Mouse (Mus musculus): ENCODE data around the gene Saa4. TPM values are rescaled to one million over a fixed set of nuclear protein-coding genes. Genes with fewer than 3 reads are reported as not detected.
"Not testable (repeated sequence)": the region's sequence is repeated elsewhere in the genome, so short reads cannot be mapped to it uniquely, and the experiment has no call there.

The Saa4 gene
- total RNA-seq, 2 experiments from 2014 or later = not detected

DNA sequence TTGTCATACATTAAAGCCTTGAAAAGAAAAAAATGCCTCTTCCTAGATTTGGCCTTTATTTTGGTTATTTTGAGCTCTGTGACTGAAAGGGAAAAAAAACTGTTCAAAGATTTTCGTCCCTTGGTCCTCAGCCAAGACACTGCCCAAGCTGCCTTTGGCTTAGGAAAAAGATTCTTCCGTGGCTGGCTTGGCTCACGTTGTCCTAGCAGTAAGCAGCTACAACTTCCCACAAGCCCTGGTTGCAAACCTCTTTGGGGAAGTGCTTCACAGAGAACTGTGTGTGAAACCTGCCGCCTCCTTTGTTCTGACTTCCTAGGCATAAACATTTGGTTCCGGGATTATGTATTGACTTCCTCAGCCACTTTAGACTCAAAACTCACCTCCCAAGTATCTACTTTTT lies 15.5 kb downstream of the Saa4 start:
- DNase-seq (ENCODE audit: low spot score in 2 of 2) = no peak

DNA sequence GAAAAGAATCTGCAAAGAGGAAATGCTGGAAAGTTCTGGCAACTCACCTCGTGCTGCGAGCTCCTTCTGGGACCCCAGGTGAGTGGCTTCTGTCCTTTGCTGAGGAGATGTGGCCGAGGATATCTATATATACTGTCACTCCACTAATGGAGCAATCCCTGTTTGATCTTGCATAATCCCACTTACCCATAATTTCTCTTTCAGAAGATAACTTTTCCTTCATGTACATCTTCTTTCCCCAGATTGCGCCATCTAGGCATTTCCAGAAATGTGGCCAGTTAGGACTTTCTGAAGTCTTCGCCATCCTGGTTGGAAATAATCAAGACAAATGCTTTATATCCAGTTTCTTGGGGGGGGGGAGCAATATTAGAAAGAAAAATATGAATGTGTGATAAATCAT lies 16.8 kb downstream of the Saa4 start, which contains the start of gene Saa3:
TSS of gene Saa3 (minus strand) at position 101 of the 400 bp plus-strand sequence.
- no peak for DNase-seq (ENCODE audit: low spot score in 2 of 2)

DNA sequence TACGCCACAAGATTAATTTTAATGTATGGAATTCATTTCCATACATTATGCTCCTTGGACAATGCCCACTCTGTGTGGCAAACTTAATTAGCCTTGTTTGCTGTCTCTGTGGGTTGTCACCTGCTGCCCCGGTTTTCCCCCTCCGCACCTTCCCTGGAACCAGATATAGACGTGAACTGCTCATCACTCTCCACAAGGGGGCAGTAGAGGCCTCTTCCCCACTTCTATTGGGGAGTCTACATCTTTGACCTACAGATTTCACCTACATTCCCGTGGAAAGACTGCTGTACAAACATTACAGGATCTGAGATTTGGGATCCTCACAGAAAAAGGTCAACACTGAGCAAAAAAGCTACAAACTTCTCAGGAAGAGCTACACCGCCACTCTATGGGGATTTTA lies 17.9 kb downstream of the Saa4 start:
- peak in 1 of 2 experiments; percentile 59 for DNase-seq (ENCODE audit: low spot score in 2 of 2)

DNA sequence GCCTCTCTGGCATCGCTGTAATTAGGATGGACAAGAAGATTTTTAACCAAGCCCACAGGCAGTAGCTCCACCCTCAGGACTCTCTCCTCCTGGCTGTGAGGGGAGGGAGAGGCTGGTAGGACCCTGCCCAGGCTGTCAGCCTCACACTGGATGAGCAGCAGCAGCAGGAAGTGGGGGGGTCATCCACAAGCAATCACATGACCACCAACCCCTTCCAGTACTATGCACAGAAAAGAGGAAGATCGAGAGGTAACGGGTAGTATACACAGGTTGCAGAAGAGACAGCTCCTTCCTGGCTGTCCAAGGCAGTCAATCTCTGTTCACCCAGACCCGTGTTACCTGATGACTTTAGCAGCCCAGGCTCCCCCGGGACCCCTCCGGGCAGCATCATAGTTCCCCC lies 20.2 kb downstream of the Saa4 start:
- DNase-seq (ENCODE audit: low spot score in 2 of 2) = no peak

DNA sequence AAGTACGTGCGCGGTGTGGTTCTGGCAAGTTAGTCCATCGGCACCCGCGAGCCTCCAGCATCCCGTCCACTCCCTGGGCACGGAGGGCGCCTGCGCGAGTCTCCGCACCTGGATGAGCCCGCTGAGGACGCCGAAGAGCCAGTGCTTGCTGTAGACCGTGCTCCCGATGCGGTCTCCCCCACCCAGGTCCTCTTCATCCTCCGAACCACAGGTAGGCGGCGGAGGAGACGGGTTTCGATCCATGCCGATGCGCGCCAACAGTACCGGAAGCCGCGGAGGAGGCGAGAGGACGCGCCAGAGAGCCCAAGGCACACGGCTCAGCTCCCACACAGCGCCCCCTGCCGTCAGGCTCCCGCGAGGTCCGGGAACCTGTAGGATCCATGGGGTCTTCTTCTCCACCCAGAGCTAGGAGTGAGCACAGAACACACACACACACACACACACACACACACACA lies 22.0 kb downstream of the Saa4 start, which contains the start of gene Saal1:
TSS of gene Saal1 (minus strand) at position 291 of the 455 bp plus-strand sequence.
- peak; percentile 65 to 86 for DNase-seq (ENCODE audit: low spot score in 2 of 2)

GRCm38 (mm10) chr7:46700521-46701025 lies 31.8 kb downstream of the Saa4 start:
- no peak for DNase-seq (ENCODE audit: low spot score in 2 of 2)

GRCm38 (mm10) chr7:46696754-46697153 lies 35.6 kb downstream of the Saa4 start:
- DNase-seq (ENCODE audit: low spot score in 2 of 2) = no peak

DNA sequence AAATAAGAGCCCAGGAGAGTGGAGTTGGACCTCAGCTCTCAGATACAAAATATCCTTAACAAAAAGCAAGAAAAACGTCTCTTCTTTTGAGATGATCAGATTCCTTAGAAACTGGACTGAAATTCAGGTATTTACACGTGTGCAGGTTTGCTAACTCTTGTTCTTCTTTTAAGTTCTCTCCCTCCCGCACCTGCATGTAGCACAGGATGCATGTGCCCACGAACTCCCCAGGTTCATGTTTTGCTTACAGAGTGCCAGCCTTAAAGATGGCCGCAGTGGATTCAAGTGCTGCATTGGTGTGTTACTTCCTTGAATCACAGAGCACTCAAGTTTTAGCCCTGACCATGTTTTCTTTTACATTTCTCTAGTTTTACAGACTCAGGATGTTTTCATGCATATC lies 45.6 kb downstream of the Saa4 start:
- no peak for DNase-seq (ENCODE audit: low spot score in 2 of 2)

- no peak for DNase-seq (ENCODE audit: low spot score in 2 of 2)
Observed at GRCm38 (mm10) chr7:46680732-46681131, 51.7 kb downstream of the Saa4 start.

DNA sequence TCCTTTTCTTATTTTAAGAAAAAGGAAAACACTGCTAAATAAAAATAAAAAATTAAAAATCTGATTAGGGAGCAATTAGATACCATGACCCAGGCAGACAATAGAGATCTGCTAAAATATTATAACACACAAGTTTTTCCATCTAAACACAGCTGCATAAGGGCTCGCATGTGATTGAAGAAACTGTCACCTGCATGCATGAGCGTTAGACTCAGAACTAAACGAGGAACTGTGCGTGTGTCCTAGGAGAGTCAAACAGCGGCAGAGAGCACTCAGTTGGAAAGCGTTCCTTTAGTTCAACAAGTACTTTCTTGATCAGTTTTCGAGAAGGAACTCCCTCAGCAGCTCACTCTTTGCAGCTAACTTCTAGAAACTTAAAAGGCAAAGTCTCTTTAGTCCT lies 53.4 kb downstream of the Saa4 start:
- DNase-seq (ENCODE audit: low spot score in 2 of 2) = not testable (repeated sequence)

GRCm38 (mm10) chr7:46678417-46678816 lies 54.0 kb downstream of the Saa4 start:
- no peak for DNase-seq (ENCODE audit: low spot score in 2 of 2)

Other genes starting within 250 kb of the Saa4 start
- 10 to 100 TPM; 47.9 to 50.8 TPM for gene Sergef, start 92.8 kb downstream of the Saa4 start, total RNA-seq (2021)
- gene Tph1, start 60.1 kb downstream of the Saa4 start, total RNA-seq (2021) = under 1 TPM in 1 of 2 experiments, not detected in 1; 0.23 TPM
- gene Saal1, start 21.9 kb downstream of the Saa4 start, total RNA-seq (2021) = 10 to 100 TPM; 10.1 to 10.6 TPM
- not detected for gene Saa3, start 16.9 kb downstream of the Saa4 start, total RNA-seq (2021)
- not detected for gene Saa1, start 10.4 kb upstream of the Saa4 start, total RNA-seq (2021)
- not detected for gene Saa2, start 19.2 kb upstream of the Saa4 start, total RNA-seq (2021)
- gene Hps5, start 63.5 kb upstream of the Saa4 start, total RNA-seq (2021) = 10 to 100 TPM; 14.4 to 15.1 TPM
- 10 to 100 TPM; 39.7 to 41.8 TPM for gene Gtf2h1, start 63.5 kb upstream of the Saa4 start, total RNA-seq (2021)
- gene Ldha, start 108.9 kb upstream of the Saa4 start, total RNA-seq (2021) = 100 to 1,000 TPM; 296 to 308 TPM
- gene Ldhc, start 128.6 kb upstream of the Saa4 start, total RNA-seq (2021) = not detected
- gene Tsg101, start 187.4 kb upstream of the Saa4 start, total RNA-seq (2021) = 10 to 100 TPM; 70.7 to 72.3 TPM
- 10 to 100 TPM; 14.3 to 16.4 TPM for gene Uevld, start 225.9 kb upstream of the Saa4 start, total RNA-seq (2021)

Measured in layer of hippocampus, adult 18-20 months (tissue).